Mouse (Mus musculus): ENCODE results near the gene Nup107. TPM values are rescaled to one million over a fixed set of nuclear protein-coding genes. Genes with fewer than 3 reads are reported as not detected.
"Not testable (repeated sequence)": the region's sequence is repeated elsewhere in the genome, so short reads cannot be mapped to it uniquely, and the experiment has no call there.

Nup107 gene
- total RNA-seq, 2 experiments from 2014 or later = 15.5 to 19.4 TPM

DNA sequence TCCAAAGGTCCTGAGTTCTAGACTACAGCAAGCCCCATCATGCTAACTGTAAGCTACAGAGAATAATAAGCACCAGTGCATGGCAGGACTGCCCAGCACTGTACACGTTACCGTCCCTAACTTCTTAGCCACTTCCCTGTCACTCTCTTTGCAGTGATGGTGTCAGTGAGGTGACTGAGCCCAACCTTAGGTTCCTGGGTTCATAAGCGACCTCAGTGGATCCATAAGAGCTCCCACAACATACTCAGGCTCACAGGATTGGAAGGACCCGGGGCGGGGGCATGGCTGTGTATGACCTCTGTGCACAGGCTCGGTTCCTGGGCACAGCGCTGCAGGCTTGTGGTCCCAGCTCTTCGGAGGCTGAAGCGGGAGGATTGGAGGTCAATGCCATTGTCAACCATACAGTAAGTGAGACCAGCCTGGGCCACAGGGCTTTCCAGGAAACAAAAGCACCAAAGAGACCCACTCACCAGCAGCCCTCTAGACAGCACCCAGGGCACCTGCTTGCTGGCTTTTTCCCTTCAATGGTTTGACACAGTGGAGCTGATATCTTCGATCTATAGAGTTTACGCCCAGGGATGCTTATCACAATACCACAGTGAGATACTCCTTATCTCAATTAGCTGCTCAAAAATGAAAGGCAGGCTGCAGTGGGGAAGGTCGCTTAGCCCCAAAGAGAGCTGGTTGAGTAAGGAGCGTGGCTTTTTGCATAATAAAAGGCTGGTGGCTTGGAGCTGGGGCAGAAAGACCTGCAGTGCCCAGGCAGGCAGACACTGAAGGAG is 54.2 kb downstream of the Nup107 start:
- DNase-seq (ENCODE audit: low spot score in 2 of 2) = no peak
- Histone ChIP-seq H3K4me3 (no peak overlapping the region), H3K27ac (no peak overlapping the region)
- no peak for TF ChIP-seq CTCF (conservative IDR thresholded peaks at IDR 0.05)

DNA sequence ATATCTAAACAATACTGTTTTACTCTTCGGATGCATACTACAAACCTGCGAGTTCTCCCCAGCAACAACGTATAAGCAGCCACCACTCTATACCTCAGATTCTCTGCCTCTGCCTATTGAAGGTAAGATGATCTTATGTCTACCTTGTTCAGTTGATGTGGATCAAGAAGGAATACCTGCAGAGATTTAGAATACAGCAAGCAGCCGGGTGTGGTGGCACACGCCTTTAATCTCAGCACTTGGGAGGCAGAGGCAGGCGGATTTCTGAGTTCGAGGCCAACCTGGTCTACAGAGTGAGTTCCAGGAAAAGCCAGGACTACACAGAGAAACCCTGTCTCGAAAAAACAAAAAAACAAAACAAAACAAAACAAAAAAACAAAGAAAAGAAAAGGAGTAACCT is 55.0 kb downstream of the Nup107 start:
- DNase-seq (ENCODE audit: low spot score in 2 of 2); H3K4me3 ChIP-seq; H3K27ac ChIP-seq: not testable (repeated sequence)

DNA sequence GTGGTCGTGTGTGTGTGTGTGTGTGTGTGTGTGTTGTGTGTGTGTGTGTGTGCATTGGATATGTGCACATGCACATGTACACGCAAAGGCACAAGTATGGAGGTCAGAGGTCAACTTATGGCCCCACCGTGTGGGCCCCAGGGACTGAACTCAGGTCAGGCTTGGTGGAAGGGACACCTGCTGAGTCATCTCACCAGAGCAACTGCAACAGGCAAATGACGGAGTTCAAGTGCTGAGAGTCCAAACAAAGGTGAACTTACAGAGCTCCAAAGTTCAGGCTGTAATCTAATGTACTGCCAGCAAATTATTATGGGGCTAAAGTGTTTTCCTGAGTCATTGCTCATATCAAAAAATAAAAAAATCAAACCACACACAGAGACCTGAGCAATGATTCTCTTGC is 55.4 kb downstream of the Nup107 start:
- TF ChIP-seq CTCF (conservative IDR thresholded peaks at IDR 0.05) = no peak
- DNase-seq (ENCODE audit: low spot score in 2 of 2) = no peak

GRCm38 (mm10) chr10:117736573-117736972 is 55.9 kb downstream of the Nup107 start:
- Histone ChIP-seq H3K4me3 (no peak overlapping the region), H3K27ac (no peak overlapping the region)
- TF ChIP-seq CTCF (conservative IDR thresholded peaks at IDR 0.05) = no peak
- DNase-seq (ENCODE audit: low spot score in 2 of 2) = no peak

More for the DNA sequence above, 55.4 kb downstream of the Nup107 start:
- H3K27ac ChIP-seq = no peak overlapping the region
- H3K4me3 ChIP-seq = no peak overlapping the region

- not testable (repeated sequence) for H3K27ac ChIP-seq; DNase-seq (ENCODE audit: low spot score in 2 of 2); H3K4me3 ChIP-seq
Observed at GRCm38 (mm10) chr10:117735396-117735795, 57.1 kb downstream of the Nup107 start.

DNA sequence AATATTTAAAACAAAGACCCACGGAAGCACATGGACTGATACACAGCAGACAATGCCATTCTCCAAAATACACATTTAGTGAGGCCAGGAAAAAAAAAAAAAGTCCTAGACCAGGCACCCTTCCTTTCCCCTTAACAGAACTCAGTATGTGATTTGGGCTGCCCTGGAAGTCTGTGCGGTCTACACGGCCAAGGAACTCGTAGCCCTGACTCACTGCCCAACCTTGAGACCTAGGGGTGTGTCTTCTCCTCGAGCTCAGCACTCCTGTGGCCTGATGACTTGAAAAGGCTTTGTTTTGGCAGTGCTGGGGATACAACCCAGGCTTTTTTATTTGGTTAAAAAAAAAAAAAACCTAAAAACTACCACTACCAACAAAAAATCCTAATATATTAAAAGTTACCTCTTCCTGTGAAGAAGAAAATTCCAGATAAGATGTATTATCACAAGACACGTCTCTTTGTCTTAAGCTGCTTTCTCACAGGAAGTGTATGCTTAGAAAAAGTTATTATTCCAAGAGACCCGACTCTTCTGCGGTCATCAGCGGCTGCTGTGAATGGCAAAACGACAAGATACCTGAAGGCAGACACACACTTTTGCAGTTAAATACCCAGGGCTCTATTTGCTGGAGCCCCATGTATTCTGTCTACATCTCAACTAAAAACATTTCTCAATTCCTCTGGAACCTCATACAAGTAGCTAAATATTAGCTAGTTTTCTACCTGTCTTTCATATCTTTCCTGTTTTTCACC is 58.2 kb downstream of the Nup107 start:
- DNase-seq (ENCODE audit: low spot score in 2 of 2); H3K4me3 ChIP-seq; H3K27ac ChIP-seq: not testable (repeated sequence)

GRCm38 (mm10) chr10:117733626-117734025 is 58.9 kb downstream of the Nup107 start:
- not testable (repeated sequence) for H3K4me3 ChIP-seq; H3K27ac ChIP-seq; DNase-seq (ENCODE audit: low spot score in 2 of 2)

- no peak overlapping the region for H3K4me3 ChIP-seq
- DNase-seq (ENCODE audit: low spot score in 2 of 2) = no peak
- no peak for TF ChIP-seq CTCF (conservative IDR thresholded peaks at IDR 0.05)
- no peak overlapping the region for H3K27ac ChIP-seq
Observed at GRCm38 (mm10) chr10:117732962-117733592, 59.4 kb downstream of the Nup107 start.

- no peak overlapping the region for H3K27ac ChIP-seq
- TF ChIP-seq CTCF (conservative IDR thresholded peaks at IDR 0.05) = no peak
- no peak for DNase-seq (ENCODE audit: low spot score in 2 of 2)
- no peak overlapping the region for H3K4me3 ChIP-seq
Observed at GRCm38 (mm10) chr10:117732184-117732583, 60.3 kb downstream of the Nup107 start.

DNA sequence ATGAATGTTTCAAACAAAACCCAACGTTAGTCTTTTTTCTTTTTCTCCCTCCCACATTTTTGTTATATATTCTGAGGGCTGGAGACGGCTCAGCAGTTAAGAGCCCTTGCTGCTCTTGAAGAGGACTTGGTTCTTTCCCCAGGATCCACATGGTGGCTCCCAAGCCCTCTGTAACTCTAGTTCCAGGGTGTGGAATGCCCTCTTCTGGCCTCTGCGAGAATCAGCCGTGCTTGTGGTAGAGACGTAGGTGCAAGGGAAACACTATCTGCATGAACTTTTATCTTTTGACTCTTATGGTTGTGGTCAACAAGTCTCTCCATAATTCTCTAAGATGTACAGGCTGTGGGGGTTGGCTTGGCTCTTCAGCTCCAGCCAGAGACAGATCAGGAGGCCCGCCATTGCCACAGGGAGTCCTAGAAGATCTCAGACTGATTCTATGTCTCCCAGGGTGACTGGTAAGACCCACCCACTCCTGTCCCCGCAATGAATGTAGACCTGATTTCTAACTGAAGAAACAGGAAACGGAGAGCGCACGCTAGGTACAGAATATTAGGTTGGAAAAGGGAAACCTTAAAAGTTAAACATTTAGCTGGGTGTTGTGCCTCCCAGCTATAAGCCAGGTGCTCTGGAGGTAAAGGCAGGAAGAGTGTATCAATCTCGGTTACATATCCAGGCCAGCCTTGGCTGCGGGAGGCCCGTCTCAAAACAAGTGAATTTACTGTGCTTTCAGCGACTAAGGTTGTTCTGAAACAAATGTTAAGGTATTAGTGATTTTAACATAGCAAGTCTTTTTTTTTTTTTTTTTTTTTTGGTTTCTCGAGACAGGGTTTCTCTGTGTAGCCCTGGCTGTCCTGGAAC is 61.0 kb downstream of the Nup107 start:
- H3K27ac ChIP-seq = no peak overlapping the region
- DNase-seq (ENCODE audit: low spot score in 2 of 2) = peak; percentile 44 to 50
- peak; percentile 82 for TF ChIP-seq CTCF (conservative IDR thresholded peaks at IDR 0.05)
- H3K4me3 ChIP-seq = no peak overlapping the region

DNA sequence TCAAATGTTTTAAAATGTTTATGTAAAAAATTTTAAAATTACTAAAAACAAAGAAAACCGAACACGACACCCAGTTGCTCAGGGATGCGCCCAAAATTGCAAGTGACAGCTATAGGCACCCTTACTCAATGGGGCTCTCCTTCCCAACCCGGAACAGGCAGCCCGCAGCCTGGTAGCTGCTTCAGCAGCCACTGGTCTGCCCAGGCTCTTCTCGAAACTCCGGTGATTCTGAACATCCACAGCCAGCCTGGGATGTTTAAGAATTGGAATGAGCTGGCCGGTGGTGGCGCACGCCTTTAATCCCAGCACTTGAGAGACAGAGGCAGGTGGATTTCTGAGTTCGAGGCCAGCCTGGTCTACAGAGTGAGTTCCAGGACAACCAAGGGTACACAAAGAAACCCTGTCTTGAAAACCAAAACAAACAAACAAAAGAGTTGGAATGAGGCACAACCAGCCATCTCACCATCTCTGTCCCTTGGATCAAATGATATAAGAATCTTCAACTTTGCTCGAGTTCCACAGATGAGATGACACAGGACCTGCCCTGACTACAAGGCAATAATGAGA is 61.8 kb downstream of the Nup107 start:
- DNase-seq (ENCODE audit: low spot score in 2 of 2) = no peak
- Histone ChIP-seq H3K27ac (no peak overlapping the region), H3K4me3 (no peak overlapping the region)
- no peak for TF ChIP-seq CTCF (conservative IDR thresholded peaks at IDR 0.05)

DNA sequence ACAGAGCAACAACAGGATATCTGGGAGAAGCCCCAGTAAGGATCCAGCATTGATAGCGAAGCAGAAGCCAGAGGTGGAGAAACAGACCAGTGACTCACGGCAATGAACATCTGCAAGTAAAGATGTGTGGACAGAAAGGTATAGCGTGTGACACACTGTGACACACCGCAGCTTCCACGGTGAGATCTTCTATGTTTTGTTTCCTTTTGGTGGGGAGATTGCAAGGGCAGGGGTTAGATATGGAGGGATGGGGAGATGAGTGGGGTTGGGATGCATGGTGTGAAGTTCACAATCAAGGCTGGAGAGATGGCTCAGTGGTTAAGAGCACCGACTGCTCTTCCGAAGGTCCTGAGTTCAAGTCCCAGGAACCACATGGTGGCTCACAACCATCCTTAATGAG is 62.4 kb downstream of the Nup107 start:
- Histone ChIP-seq H3K27ac (no peak overlapping the region), H3K4me3 (no peak overlapping the region)
- no peak for DNase-seq (ENCODE audit: low spot score in 2 of 2)
- no peak for TF ChIP-seq CTCF (conservative IDR thresholded peaks at IDR 0.05)

Measured in layer of hippocampus, adult 2 months (tissue).